Mouse (Mus musculus): ENCODE data around the gene Rhoc.

The Rhoc gene

GRCm38 (mm10) chr3:104788075-104788474, at the start of gene Rhoc:
Gene Rhoc (plus strand): TSS chr3:104788375.
- no peak for DNase-seq (ENCODE audit: low spot score in 2 of 2)

- DNase-seq (ENCODE audit: low spot score in 2 of 2) = no peak
These were observed 46.2 kb upstream of the Rhoc start for GRCm38 (mm10) chr3:104741954-104742353.

GRCm38 (mm10) chr3:104743161-104743560, 45.0 kb upstream of the Rhoc start:
- no peak for DNase-seq (ENCODE audit: low spot score in 2 of 2)

GRCm38 (mm10) chr3:104743864-104744263, 44.3 kb upstream of the Rhoc start:
- DNase-seq (ENCODE audit: low spot score in 2 of 2) = no peak

GRCm38 (mm10) chr3:104752845-104753244, 35.3 kb upstream of the Rhoc start:
- peak; percentile 20 to 21 for DNase-seq (ENCODE audit: low spot score in 2 of 2)

GRCm38 (mm10) chr3:104758406-104758805, 29.8 kb upstream of the Rhoc start:
- peak; percentile 46 to 61 for DNase-seq (ENCODE audit: low spot score in 2 of 2)

GRCm38 (mm10) chr3:104758869-104759268, 29.3 kb upstream of the Rhoc start:
- DNase-seq (ENCODE audit: low spot score in 2 of 2) = no peak

GRCm38 (mm10) chr3:104762103-104762863, 25.9 kb upstream of the Rhoc start:
- DNase-seq (ENCODE audit: low spot score in 2 of 2) = peak; percentile 11 to 41

GRCm38 (mm10) chr3:104765021-104765420, 23.2 kb upstream of the Rhoc start:
- peak; percentile 42 to 43 for DNase-seq (ENCODE audit: low spot score in 2 of 2)

- DNase-seq (ENCODE audit: low spot score in 2 of 2) = no peak
These were observed 21.0 kb upstream of the Rhoc start for GRCm38 (mm10) chr3:104767141-104767540.

GRCm38 (mm10) chr3:104767716-104768115, 20.5 kb upstream of the Rhoc start:
- no peak for DNase-seq (ENCODE audit: low spot score in 2 of 2)

GRCm38 (mm10) chr3:104769135-104769534, 19.0 kb upstream of the Rhoc start:
- DNase-seq (ENCODE audit: low spot score in 2 of 2) = no peak

GRCm38 (mm10) chr3:104770035-104770434, 18.1 kb upstream of the Rhoc start:
- peak in 1 of 2 experiments; percentile 26 for DNase-seq (ENCODE audit: low spot score in 2 of 2)

GRCm38 (mm10) chr3:104770918-104771317, 17.3 kb upstream of the Rhoc start:
- DNase-seq (ENCODE audit: low spot score in 2 of 2) = no peak

- DNase-seq (ENCODE audit: low spot score in 2 of 2) = peak; percentile 33 to 52
These were observed 16.7 kb upstream of the Rhoc start for GRCm38 (mm10) chr3:104771460-104771859.

- no peak for DNase-seq (ENCODE audit: low spot score in 2 of 2)
These were observed 14.9 kb upstream of the Rhoc start for GRCm38 (mm10) chr3:104773301-104773700.

- DNase-seq (ENCODE audit: low spot score in 2 of 2) = peak in 1 of 2 experiments; percentile 25
These were observed 10.8 kb upstream of the Rhoc start for GRCm38 (mm10) chr3:104777342-104777741.

GRCm38 (mm10) chr3:104779949-104780348, 8.2 kb upstream of the Rhoc start:
- peak; percentile 59 to 65 for DNase-seq (ENCODE audit: low spot score in 2 of 2)

- peak; percentile 74 to 86 for DNase-seq (ENCODE audit: low spot score in 2 of 2)
These were observed 7.4 kb upstream of the Rhoc start, which contains the start of gene Ppm1j for GRCm38 (mm10) chr3:104780561-104781420. Gene Ppm1j (plus strand): TSS chr3:104781056.

GRCm38 (mm10) chr3:104781471-104781903, 6.7 kb upstream of the Rhoc start, which contains the start of gene Fam19a3:
Gene Fam19a3 (minus strand): TSS chr3:104781840.
- peak in 1 of 2 experiments; percentile 32 for DNase-seq (ENCODE audit: low spot score in 2 of 2)

- no peak for DNase-seq (ENCODE audit: low spot score in 2 of 2)
These were observed 6.0 kb upstream of the Rhoc start for GRCm38 (mm10) chr3:104782061-104782681.

- DNase-seq (ENCODE audit: low spot score in 2 of 2) = peak in 1 of 2 experiments; percentile 49
These were observed 4.1 kb upstream of the Rhoc start for GRCm38 (mm10) chr3:104783971-104784500.
